Mouse (Mus musculus) C2C12 (cell line): Measurements from ENCODE around the gene Tsc22d1. TPM values are rescaled to one million over a fixed set of nuclear protein-coding genes. Genes with fewer than 3 reads are reported as not detected.

Experiments
- H3K27me3 ChIP-seq: one replicate; pipeline ENCODE4 v1.6.1; 2011; ENCODE audit not compliant: control insufficient read depth, insufficient read depth, insufficient read length
- H3K36me3 ChIP-seq: one replicate; pipeline ENCODE4 v1.6.1; 2011; ENCODE audit not compliant: control insufficient read depth, insufficient read depth
- H3K4me3 ChIP-seq: one replicate; pipeline ENCODE4 v1.5.1; 2011; ENCODE audit warnings: mild to moderate bottlenecking, control low read depth; ENCODE audit not compliant: poor library complexity, insufficient read depth, severe bottlenecking
- H3K79me2 ChIP-seq: one replicate; pipeline ENCODE4 v1.6.1; 2011; ENCODE audit not compliant: control insufficient read depth, insufficient read depth
- H3K79me3 ChIP-seq: one replicate; pipeline ENCODE4 v1.6.1; 2011; ENCODE audit warnings: low read depth, control low read depth
- H3ac ChIP-seq: one replicate; pipeline ENCODE3; 2011; ENCODE audit warnings: low read depth; ENCODE audit not compliant: control insufficient read depth, insufficient read length
- CEBPB ChIP-seq: IDR thresholded peaks from one replicate; pipeline ENCODE4 v1.6.1; 2011; ENCODE audit warnings: low read depth, mild to moderate bottlenecking, control low read depth, moderate library complexity
- CTCF ChIP-seq: IDR thresholded peaks from one replicate; pipeline ENCODE4 v1.5.1; 2011; ENCODE audit not compliant: control insufficient read depth, insufficient read depth, insufficient read length
- FOSL1 ChIP-seq: IDR thresholded peaks from one replicate; pipeline ENCODE4 v1.8.0; 2011; ENCODE audit warnings: mild to moderate bottlenecking, low read length; ENCODE audit not compliant: poor library complexity, insufficient read depth, severe bottlenecking
- MAX ChIP-seq: IDR thresholded peaks from one replicate; pipeline ENCODE4 v1.6.1; 2011; ENCODE audit warnings: mild to moderate bottlenecking, control low read depth
- MYOD1 ChIP-seq: IDR thresholded peaks from one replicate; pipeline ENCODE4 v1.6.1; 2011; ENCODE audit warnings: low read depth; ENCODE audit not compliant: control insufficient read depth, insufficient read length
- MYOG ChIP-seq: IDR thresholded peaks from one replicate; pipeline ENCODE4 v1.6.1; 2011; ENCODE audit not compliant: control insufficient read depth, insufficient read length; ENCODE audit errors: extremely low read depth
- USF1 ChIP-seq: IDR thresholded peaks from one replicate; pipeline ENCODE4 v1.6.1; 2011; ENCODE audit warnings: low read depth, mild to moderate bottlenecking, control low read depth, moderate library complexity
- polyA plus RNA-seq: library from polyadenylated mRNA; unstranded; fragments of >200 nt; fragmentation: generic; extraction: Trizol; gene quantifications from one replicate; pipeline ENCODE4 v1.2.1, GENCODE M21; 2012; ENCODE audit warnings: missing spikeins

Gene Tsc22d1
- polyA plus RNA-seq, 1 experiment = 546 TPM

DNA sequence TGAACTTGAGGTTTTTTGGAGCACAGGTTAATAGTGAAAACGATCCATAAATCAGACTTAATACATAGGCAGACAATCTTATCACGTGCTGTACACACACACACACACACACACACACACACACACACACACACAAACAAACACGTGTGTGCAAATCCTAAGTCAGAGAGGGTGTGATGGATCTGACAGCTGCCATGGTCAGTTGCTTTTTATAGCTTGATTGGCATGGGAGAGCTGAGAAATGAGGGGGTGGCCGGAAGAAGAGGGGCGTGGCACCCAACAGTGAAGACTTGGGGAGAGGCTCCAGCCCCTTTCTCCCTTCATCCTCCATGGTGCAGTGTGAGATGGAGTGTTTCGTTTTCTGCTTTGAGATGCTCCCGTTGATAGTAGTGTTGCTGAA is 45.4 kb downstream of the Tsc22d1 start:
- Histone ChIP-seq H3K79me3 (no peaks in the 10 kb centered on the region), H3K4me3 (no peak overlapping the region), H3K36me3 (no peaks in the 10 kb centered on the region), H3K79me2 (no peaks in the 10 kb centered on the region), H3ac (no peak overlapping the region), H3K27me3 (no peaks in the 10 kb centered on the region)
- TF ChIP-seq CTCF = no peak
- TF ChIP-seq MYOD1 = no peak

GRCm38 (mm10) chr14:76461182-76461775 is 46.5 kb downstream of the Tsc22d1 start:
- Histone ChIP-seq H3ac (no peak overlapping the region), H3K36me3 (no peaks in the 10 kb centered on the region), H3K79me3 (no peaks in the 10 kb centered on the region), H3K27me3 (no peaks in the 10 kb centered on the region), H3K4me3 (no peak overlapping the region), H3K79me2 (no peaks in the 10 kb centered on the region)
- no peak for TF ChIP-seq CEBPB
- no peak for TF ChIP-seq MYOD1
- no peak for TF ChIP-seq FOSL1
- no peak for TF ChIP-seq MYOG
- TF ChIP-seq CTCF = no peak
- TF ChIP-seq MAX = no peak
- no peak for TF ChIP-seq USF1

- TF ChIP-seq CTCF (no peak), CEBPB (no peak), USF1 (no peak), MAX (no peak)
- no peak overlapping the region for H3ac ChIP-seq
- no peaks in the 10 kb centered on the region for H3K27me3 ChIP-seq
- H3K79me3 ChIP-seq = no peaks in the 10 kb centered on the region
- no peak overlapping the region for H3K4me3 ChIP-seq
- no peaks in the 10 kb centered on the region for H3K36me3 ChIP-seq
- H3K79me2 ChIP-seq = no peaks in the 10 kb centered on the region
Observed at GRCm38 (mm10) chr14:76463414-76464098, 48.8 kb downstream of the Tsc22d1 start.

GRCm38 (mm10) chr14:76464967-76465366 is 50.2 kb downstream of the Tsc22d1 start:
- no peak for TF ChIP-seq CTCF
- TF ChIP-seq MAX = no peak
- no peak for TF ChIP-seq CEBPB
- no peak for TF ChIP-seq MYOG
- TF ChIP-seq FOSL1 = no peak
- no peak for TF ChIP-seq USF1
- no peak for TF ChIP-seq MYOD1
- H3ac ChIP-seq = no peak overlapping the region

DNA sequence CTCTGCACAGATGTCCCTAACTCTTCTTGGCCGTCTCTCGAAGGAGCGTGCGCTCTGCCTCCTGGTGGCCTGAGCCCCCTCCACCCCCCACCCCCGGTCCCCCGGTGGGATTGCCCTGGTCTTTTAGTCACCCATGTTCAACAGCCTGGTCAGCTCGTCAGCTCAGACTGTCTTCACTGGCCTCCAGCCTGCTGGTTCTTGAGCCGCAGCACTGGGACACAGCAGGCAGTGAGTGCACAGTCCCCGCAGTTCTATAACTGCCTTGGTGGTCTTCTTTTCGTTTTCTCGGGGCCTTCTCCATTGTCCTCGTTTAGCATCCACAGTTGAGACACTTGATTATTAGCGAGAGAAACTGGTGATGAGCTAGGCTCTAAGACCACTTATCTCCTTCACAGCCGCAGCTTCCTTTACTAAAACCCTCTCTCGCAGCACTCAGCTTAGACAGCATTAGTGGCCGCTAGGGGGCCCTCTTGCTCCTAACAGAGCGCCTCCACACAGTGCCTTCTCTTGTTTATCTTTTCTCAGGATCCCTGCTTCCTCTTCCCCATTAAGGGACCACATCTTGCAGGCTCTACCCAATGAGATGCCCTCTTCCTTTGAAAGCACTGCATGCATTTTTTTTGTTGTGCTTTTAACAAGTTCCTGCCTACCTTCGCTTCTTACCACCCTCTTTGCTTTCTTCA is 52.0 kb downstream of the Tsc22d1 start:
- Histone ChIP-seq H3ac (no peak overlapping the region), H3K36me3 (no peaks in the 10 kb centered on the region), H3K27me3 (no peaks in the 10 kb centered on the region), H3K79me3 (no peaks in the 10 kb centered on the region), H3K79me2 (no peaks in the 10 kb centered on the region), H3K4me3 (no peak overlapping the region)
- TF ChIP-seq MYOG (no peak), USF1 (no peak), CTCF (peak; percentile 39)

More at GRCm38 (mm10) chr14:76464967-76465366, 50.2 kb downstream of the Tsc22d1 start:
- H3K27me3 ChIP-seq = no peaks in the 10 kb centered on the region
- no peak overlapping the region for H3K4me3 ChIP-seq
- no peaks in the 10 kb centered on the region for H3K36me3 ChIP-seq
- H3K79me3 ChIP-seq = no peaks in the 10 kb centered on the region
- H3K79me2 ChIP-seq = no peaks in the 10 kb centered on the region

DNA sequence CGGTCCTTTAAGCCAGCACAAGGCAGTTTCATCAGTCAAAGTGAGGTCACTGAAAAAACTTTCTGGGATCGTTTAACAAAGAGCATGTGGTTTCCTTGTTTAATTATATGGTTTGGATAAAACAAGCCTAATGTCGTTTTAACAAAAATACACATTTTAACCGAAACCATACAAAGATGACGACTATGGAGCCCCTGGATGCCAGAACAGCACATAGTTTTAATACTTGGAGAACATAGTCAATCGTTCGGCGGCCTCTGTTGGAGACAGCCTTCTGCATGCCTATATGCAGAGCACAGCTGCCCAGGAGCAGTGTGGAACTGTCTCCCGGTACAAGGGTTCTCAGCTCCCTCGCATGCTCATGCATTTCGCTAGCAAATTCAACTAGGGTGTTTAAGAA is 53.2 kb downstream of the Tsc22d1 start:
- TF ChIP-seq MAX (no peak), CEBPB (no peak), USF1 (no peak), MYOD1 (no peak), FOSL1 (no peak), MYOG (no peak), CTCF (no peak)
- H3K4me3 ChIP-seq = no peak overlapping the region
- no peaks in the 10 kb centered on the region for H3K36me3 ChIP-seq
- no peaks in the 10 kb centered on the region for H3K79me3 ChIP-seq
- no peak overlapping the region for H3ac ChIP-seq
- H3K27me3 ChIP-seq = no peaks in the 10 kb centered on the region
- H3K79me2 ChIP-seq = no peaks in the 10 kb centered on the region
